Mouse (Mus musculus): ENCODE measurements around the gene Apopt1. TPM values are rescaled to one million over a fixed set of nuclear protein-coding genes. Genes with fewer than 3 reads are reported as not detected.

Gene Apopt1
- polyA plus RNA-seq, 1 experiment, result 29.9 TPM

- Histone ChIP-seq H3K27me3 (ENCODE audit: control insufficient read depth, insufficient read depth, insufficient read length) (no peaks in the 10 kb centered on the region), H3K79me2 (ENCODE audit: control insufficient read depth, insufficient read depth) (peaks cover 3% of the 10 kb centered on the region), H3K36me3 (ENCODE audit: control insufficient read depth, insufficient read depth) (peaks cover 56% of the 10 kb centered on the region), H3K79me3 (ENCODE audit: low read depth) (no peaks in the 10 kb centered on the region), H3ac (ENCODE audit: control insufficient read depth, insufficient read length, low read depth) (no peak overlapping the region), H3K4me3 (ENCODE audit: insufficient read depth, poor library complexity, severe bottlenecking) (no peak overlapping the region)
- TF ChIP-seq FOSL1 (IDR thresholded peaks at IDR 0.05; ENCODE audit: insufficient read depth, low read length, poor library complexity, severe bottlenecking) (no peak), MYOG (IDR thresholded peaks at IDR 0.05; ENCODE audit: control insufficient read depth, extremely low read depth, insufficient read length) (no peak), MYOD1 (IDR thresholded peaks at IDR 0.05; ENCODE audit: control insufficient read depth, insufficient read length, low read depth) (no peak)
Observed at GRCm38 (mm10) chr12:111798493-111798892, 85.4 kb downstream of the Apopt1 start.

GRCm38 (mm10) chr12:111800459-111801183 lies 87.6 kb downstream of the Apopt1 start:
- peaks cover 56% of the 10 kb centered on the region for H3K36me3 ChIP-seq (ENCODE audit: control insufficient read depth, insufficient read depth)
- H3ac ChIP-seq (ENCODE audit: control insufficient read depth, insufficient read length, low read depth), result no peak overlapping the region
- H3K27me3 ChIP-seq (ENCODE audit: control insufficient read depth, insufficient read depth, insufficient read length), result no peaks in the 10 kb centered on the region
- TF ChIP-seq CEBPB (IDR thresholded peaks at IDR 0.05; ENCODE audit: low read depth) (no peak), CTCF (IDR thresholded peaks at IDR 0.05; ENCODE audit: control insufficient read depth, insufficient read depth, insufficient read length) (no peak), FOSL1 (IDR thresholded peaks at IDR 0.05; ENCODE audit: insufficient read depth, low read length, poor library complexity, severe bottlenecking) (no peak)
- no peaks in the 10 kb centered on the region for H3K79me3 ChIP-seq (ENCODE audit: low read depth)
- no peaks in the 10 kb centered on the region for H3K79me2 ChIP-seq (ENCODE audit: control insufficient read depth, insufficient read depth)
- no peak overlapping the region for H3K4me3 ChIP-seq (ENCODE audit: insufficient read depth, poor library complexity, severe bottlenecking)

- Histone ChIP-seq H3K4me3 (ENCODE audit: insufficient read depth, poor library complexity, severe bottlenecking) (no peak overlapping the region), H3K27me3 (ENCODE audit: control insufficient read depth, insufficient read depth, insufficient read length) (no peaks in the 10 kb centered on the region), H3K79me3 (ENCODE audit: low read depth) (no peaks in the 10 kb centered on the region), H3K79me2 (ENCODE audit: control insufficient read depth, insufficient read depth) (no peaks in the 10 kb centered on the region), H3ac (ENCODE audit: control insufficient read depth, insufficient read length, low read depth) (no peak overlapping the region), H3K36me3 (ENCODE audit: control insufficient read depth, insufficient read depth) (peaks cover 54% of the 10 kb centered on the region)
- no peak for TF ChIP-seq MAX (IDR thresholded peaks at IDR 0.05)
- TF ChIP-seq MYOD1 (IDR thresholded peaks at IDR 0.05; ENCODE audit: control insufficient read depth, insufficient read length, low read depth), result no peak
- TF ChIP-seq USF1 (IDR thresholded peaks at IDR 0.05; ENCODE audit: low read depth), result no peak
- TF ChIP-seq MYOG (IDR thresholded peaks at IDR 0.05; ENCODE audit: control insufficient read depth, extremely low read depth, insufficient read length), result no peak
- no peak for TF ChIP-seq CTCF (IDR thresholded peaks at IDR 0.05; ENCODE audit: control insufficient read depth, insufficient read depth, insufficient read length)
- TF ChIP-seq FOSL1 (IDR thresholded peaks at IDR 0.05; ENCODE audit: insufficient read depth, low read length, poor library complexity, severe bottlenecking), result no peak
- no peak for TF ChIP-seq CEBPB (IDR thresholded peaks at IDR 0.05; ENCODE audit: low read depth)
Observed at GRCm38 (mm10) chr12:111803538-111803937, 90.5 kb downstream of the Apopt1 start.

Other genes starting within 250 kb of the Apopt1 start
- 2.1 TPM for gene Gm266, start 227.4 kb upstream of the Apopt1 start, polyA plus RNA-seq (2012; fragmentation: generic; extraction: Trizol)
- 91.0 TPM for gene Eif5, start 175.2 kb upstream of the Apopt1 start, polyA plus RNA-seq (2012; fragmentation: generic; extraction: Trizol)
- 35.0 TPM for gene Mark3, start 138.7 kb upstream of the Apopt1 start, polyA plus RNA-seq (2012; fragmentation: generic; extraction: Trizol)
- 61.4 TPM for gene Ckb, start 40.9 kb upstream of the Apopt1 start, polyA plus RNA-seq (2012; fragmentation: generic; extraction: Trizol)
- 32.1 TPM for gene Trmt61a, start 35.2 kb upstream of the Apopt1 start, polyA plus RNA-seq (2012; fragmentation: generic; extraction: Trizol)
- 20.6 TPM for gene Bag5, start within 50 bp of the Apopt1 start, polyA plus RNA-seq (2012; fragmentation: generic; extraction: Trizol)
- 116 TPM for gene Klc1, start 45.6 kb downstream of the Apopt1 start, polyA plus RNA-seq (2012; fragmentation: generic; extraction: Trizol)
- 4.8 TPM for gene Xrcc3, start 100.6 kb downstream of the Apopt1 start, polyA plus RNA-seq (2012; fragmentation: generic; extraction: Trizol)
- 40.0 TPM for gene Zfyve21, start 100.9 kb downstream of the Apopt1 start, polyA plus RNA-seq (2012; fragmentation: generic; extraction: Trizol)
- 4.8 TPM for gene Ppp1r13b, start 194.8 kb downstream of the Apopt1 start, polyA plus RNA-seq (2012; fragmentation: generic; extraction: Trizol)

Data from C2C12 (cell line).